Mouse (Mus musculus): ENCODE measurements around the gene Cpeb3. TPM values are rescaled to one million over a fixed set of nuclear protein-coding genes. Genes with fewer than 3 reads are reported as not detected.
A peak's percentile ranks its signal among the peaks of the same experiment; 100 is the strongest.

The Cpeb3 gene
- polyA plus RNA-seq, 1 experiment, result 86.5 TPM

GRCm38 (mm10) chr19:37048507-37048906 lies 159.9 kb downstream of the Cpeb3 start:
- Histone ChIP-seq H3K27ac (ENCODE audit: control insufficient read depth, insufficient read depth, low read depth, low read length) (no peak overlapping the region), H3K4me3 (ENCODE audit: control insufficient read depth, low read depth, low read length) (no peak overlapping the region), H3K27me3 (ENCODE audit: control insufficient read depth, insufficient read depth, low read length) (no peaks in the 10 kb centered on the region), H3K4me1 (ENCODE audit: control insufficient read depth, insufficient read depth, low read length) (no peaks in the 10 kb centered on the region), H3K36me3 (ENCODE audit: control insufficient read depth, insufficient read depth, low read length) (no peaks in the 10 kb centered on the region)
- TF ChIP-seq POLR2A (IDR thresholded peaks at IDR 0.05; ENCODE audit: control insufficient read depth, low read depth, low read length) (no peak), CTCF (IDR thresholded peaks at IDR 0.05; ENCODE audit: control insufficient read depth, insufficient read depth, insufficient replicate concordance, low read depth, low read length) (no peak)

GRCm38 (mm10) chr19:37044431-37044830 lies 164.0 kb downstream of the Cpeb3 start:
- no peaks in the 10 kb centered on the region for H3K36me3 ChIP-seq (ENCODE audit: control insufficient read depth, insufficient read depth, low read length)
- H3K4me3 ChIP-seq (ENCODE audit: control insufficient read depth, low read depth, low read length), result no peak overlapping the region
- no peak overlapping the region for H3K27ac ChIP-seq (ENCODE audit: control insufficient read depth, insufficient read depth, low read depth, low read length)
- no peaks in the 10 kb centered on the region for H3K27me3 ChIP-seq (ENCODE audit: control insufficient read depth, insufficient read depth, low read length)
- no peaks in the 10 kb centered on the region for H3K4me1 ChIP-seq (ENCODE audit: control insufficient read depth, insufficient read depth, low read length)
- TF ChIP-seq POLR2A (IDR thresholded peaks at IDR 0.05; ENCODE audit: control insufficient read depth, low read depth, low read length) (no peak), CTCF (IDR thresholded peaks at IDR 0.05; ENCODE audit: control insufficient read depth, insufficient read depth, insufficient replicate concordance, low read depth, low read length) (no peak)

DNA sequence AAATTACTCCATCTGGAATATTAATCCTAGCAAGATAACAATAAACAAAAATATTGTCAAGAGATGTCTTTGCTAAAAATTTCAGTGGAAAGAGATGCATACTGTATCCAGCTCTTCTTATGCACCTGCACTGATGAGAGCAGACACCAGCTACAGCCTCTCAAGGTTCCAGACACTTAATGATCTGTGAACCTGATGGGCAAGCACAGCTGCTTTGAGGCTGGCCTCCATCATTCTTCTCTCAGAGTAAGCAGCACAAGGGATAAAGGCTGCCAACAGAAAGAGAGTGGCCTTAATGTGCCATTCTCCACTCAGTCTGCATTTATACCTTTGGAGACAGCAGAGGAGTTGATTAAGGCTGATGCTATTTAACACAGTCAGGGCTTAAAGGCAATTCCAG lies 167.5 kb downstream of the Cpeb3 start:
- H3K27ac ChIP-seq (ENCODE audit: control insufficient read depth, insufficient read depth, low read depth, low read length), result no peak overlapping the region
- no peak for TF ChIP-seq POLR2A (IDR thresholded peaks at IDR 0.05; ENCODE audit: control insufficient read depth, low read depth, low read length)
- no peaks in the 10 kb centered on the region for H3K36me3 ChIP-seq (ENCODE audit: control insufficient read depth, insufficient read depth, low read length)
- no peak overlapping the region for H3K4me3 ChIP-seq (ENCODE audit: control insufficient read depth, low read depth, low read length)
- H3K27me3 ChIP-seq (ENCODE audit: control insufficient read depth, insufficient read depth, low read length), result no peaks in the 10 kb centered on the region
- H3K4me1 ChIP-seq (ENCODE audit: control insufficient read depth, insufficient read depth, low read length), result no peaks in the 10 kb centered on the region

DNA sequence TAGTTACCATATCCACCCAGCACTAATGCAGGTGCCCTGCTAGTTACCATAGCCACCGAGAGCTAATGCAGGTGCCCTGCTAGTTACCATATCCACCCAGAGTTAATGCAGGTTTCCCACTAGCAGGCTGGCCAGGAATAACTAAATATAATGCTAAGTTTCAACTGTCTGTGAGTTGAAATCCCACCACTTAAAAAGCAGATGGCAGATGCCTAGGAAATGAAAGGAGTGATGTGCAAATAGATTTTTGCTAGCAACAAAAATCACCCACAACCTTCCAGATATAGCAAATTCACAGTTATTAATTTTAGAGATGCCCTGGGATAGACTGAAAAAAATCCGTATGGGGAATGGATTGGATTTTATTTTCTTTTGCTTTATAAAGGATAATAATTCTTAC lies 176.0 kb downstream of the Cpeb3 start:
- Histone ChIP-seq H3K36me3 (ENCODE audit: control insufficient read depth, insufficient read depth, low read length) (no peaks in the 10 kb centered on the region), H3K4me1 (ENCODE audit: control insufficient read depth, insufficient read depth, low read length) (no peaks in the 10 kb centered on the region), H3K27ac (ENCODE audit: control insufficient read depth, insufficient read depth, low read depth, low read length) (no peak overlapping the region), H3K27me3 (ENCODE audit: control insufficient read depth, insufficient read depth, low read length) (no peaks in the 10 kb centered on the region), H3K4me3 (ENCODE audit: control insufficient read depth, low read depth, low read length) (no peak overlapping the region)
- TF ChIP-seq CTCF (IDR thresholded peaks at IDR 0.05; ENCODE audit: control insufficient read depth, insufficient read depth, insufficient replicate concordance, low read depth, low read length), result no peak
- TF ChIP-seq POLR2A (IDR thresholded peaks at IDR 0.05; ENCODE audit: control insufficient read depth, low read depth, low read length), result no peak

DNA sequence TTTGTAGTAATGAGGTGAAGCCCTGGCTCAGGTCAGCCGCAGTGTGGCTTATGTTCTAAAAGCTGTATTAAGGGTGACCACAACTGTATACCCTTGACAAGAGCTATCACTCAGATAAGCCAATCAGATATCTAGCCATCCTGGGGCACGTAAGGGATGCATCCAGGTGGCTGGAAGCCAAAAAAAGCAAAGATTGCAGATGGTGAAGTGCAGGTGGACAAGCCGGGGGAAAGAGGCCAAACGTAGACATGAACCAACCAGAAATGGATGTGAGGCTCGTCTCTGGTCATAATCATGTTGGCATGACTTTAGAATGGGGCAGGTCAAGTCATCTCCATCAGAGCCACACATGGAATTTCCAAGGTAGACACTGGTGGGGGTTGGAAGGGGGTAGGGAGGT lies 177.0 kb downstream of the Cpeb3 start:
- TF ChIP-seq POLR2A (IDR thresholded peaks at IDR 0.05; ENCODE audit: control insufficient read depth, low read depth, low read length), result no peak
- TF ChIP-seq CTCF (IDR thresholded peaks at IDR 0.05; ENCODE audit: control insufficient read depth, insufficient read depth, insufficient replicate concordance, low read depth, low read length), result no peak
- Histone ChIP-seq H3K4me3 (ENCODE audit: control insufficient read depth, low read depth, low read length) (no peak overlapping the region), H3K36me3 (ENCODE audit: control insufficient read depth, insufficient read depth, low read length) (no peaks in the 10 kb centered on the region), H3K4me1 (ENCODE audit: control insufficient read depth, insufficient read depth, low read length) (no peaks in the 10 kb centered on the region), H3K27ac (ENCODE audit: control insufficient read depth, insufficient read depth, low read depth, low read length) (no peak overlapping the region), H3K27me3 (ENCODE audit: control insufficient read depth, insufficient read depth, low read length) (no peaks in the 10 kb centered on the region)

- Histone ChIP-seq H3K4me1 (ENCODE audit: control insufficient read depth, insufficient read depth, low read length) (peaks cover 2% of the 10 kb centered on the region; the same call in 1 of the 2 replicates), H3K27ac (ENCODE audit: control insufficient read depth, insufficient read depth, low read depth, low read length) (no peak overlapping the region), H3K4me3 (ENCODE audit: control insufficient read depth, low read depth, low read length) (no peak overlapping the region), H3K36me3 (ENCODE audit: control insufficient read depth, insufficient read depth, low read length) (no peaks in the 10 kb centered on the region), H3K27me3 (ENCODE audit: control insufficient read depth, insufficient read depth, low read length) (no peaks in the 10 kb centered on the region)
- TF ChIP-seq CTCF (IDR thresholded peaks at IDR 0.05; ENCODE audit: control insufficient read depth, insufficient read depth, insufficient replicate concordance, low read depth, low read length), result no peak
- no peak for TF ChIP-seq POLR2A (IDR thresholded peaks at IDR 0.05; ENCODE audit: control insufficient read depth, low read depth, low read length)
These were observed 178.6 kb downstream of the Cpeb3 start for GRCm38 (mm10) chr19:37029771-37030170.

- peaks cover 2% of the 10 kb centered on the region; the same call in 1 of the 2 replicates for H3K4me1 ChIP-seq (ENCODE audit: control insufficient read depth, insufficient read depth, low read length)
- H3K36me3 ChIP-seq (ENCODE audit: control insufficient read depth, insufficient read depth, low read length), result no peaks in the 10 kb centered on the region
- H3K27me3 ChIP-seq (ENCODE audit: control insufficient read depth, insufficient read depth, low read length), result no peaks in the 10 kb centered on the region
- H3K4me3 ChIP-seq (ENCODE audit: control insufficient read depth, low read depth, low read length), result no peak overlapping the region
- 0 out of 2 replicates have a peak, but pooled peaks have one; percentile 37 for TF ChIP-seq POLR2A (IDR thresholded peaks at IDR 0.05; ENCODE audit: control insufficient read depth, low read depth, low read length)
- no peak for TF ChIP-seq CTCF (IDR thresholded peaks at IDR 0.05; ENCODE audit: control insufficient read depth, insufficient read depth, insufficient replicate concordance, low read depth, low read length)
- no peak overlapping the region for H3K27ac ChIP-seq (ENCODE audit: control insufficient read depth, insufficient read depth, low read depth, low read length)
These were observed 182.0 kb downstream of the Cpeb3 start for GRCm38 (mm10) chr19:37026408-37026807.

- Histone ChIP-seq H3K27me3 (ENCODE audit: control insufficient read depth, insufficient read depth, low read length) (no peaks in the 10 kb centered on the region), H3K4me3 (ENCODE audit: control insufficient read depth, low read depth, low read length) (no peak overlapping the region), H3K4me1 (ENCODE audit: control insufficient read depth, insufficient read depth, low read length) (peaks cover 2% of the 10 kb centered on the region; the same call in 1 of the 2 replicates), H3K27ac (ENCODE audit: control insufficient read depth, insufficient read depth, low read depth, low read length) (no peak overlapping the region), H3K36me3 (ENCODE audit: control insufficient read depth, insufficient read depth, low read length) (no peaks in the 10 kb centered on the region)
- no peak for TF ChIP-seq POLR2A (IDR thresholded peaks at IDR 0.05; ENCODE audit: control insufficient read depth, low read depth, low read length)
- TF ChIP-seq CTCF (IDR thresholded peaks at IDR 0.05; ENCODE audit: control insufficient read depth, insufficient read depth, insufficient replicate concordance, low read depth, low read length), result no peak
These were observed 182.5 kb downstream of the Cpeb3 start for GRCm38 (mm10) chr19:37025839-37026319.
